Mouse (Mus musculus) kidney, embryonic 14.5 days (tissue): ENCODE results near the gene Zfp36. TPM values are rescaled to one million over a fixed set of nuclear protein-coding genes. Genes with fewer than 3 reads are reported as not detected.

Experiments used
- ATAC-seq: fragments of 200-750 bp; cut with Nextera tagmentation; 2 replicates; pipeline ENCODE4 v1.8.0; 2017; ENCODE audit warnings: moderate number of reproducible peaks, mild to moderate bottlenecking, moderate TSS enrichment, moderate library complexity; ENCODE audit not compliant: low FRiP score, low TSS enrichment
- H3K27ac ChIP-seq: fragments of 300-500 bp; sonication (generic); 2 replicates; pipeline ENCODE4 v1.5.1; 2014; ENCODE audit warnings: low read depth, mild to moderate bottlenecking, low read length, moderate library complexity, mixed read lengths
- H3K27me3 ChIP-seq: fragments of 300-500 bp; sonication (generic); 2 replicates; pipeline ENCODE4 v1.6.1; 2014; ENCODE audit warnings: mild to moderate bottlenecking, low read length; ENCODE audit not compliant: control insufficient read depth, insufficient read depth
- H3K36me3 ChIP-seq: fragments of 300-500 bp; sonication (generic); 2 replicates; pipeline ENCODE4 v1.6.1; 2014; ENCODE audit warnings: low read length, mixed read lengths; ENCODE audit not compliant: control insufficient read depth, insufficient read depth
- H3K4me1 ChIP-seq: fragments of 300-500 bp; sonication (generic); 2 replicates; pipeline ENCODE4 v1.6.1; 2014; ENCODE audit warnings: low read length, mixed read lengths; ENCODE audit not compliant: control insufficient read depth, insufficient read depth
- H3K4me2 ChIP-seq: fragments of 300-500 bp; sonication (generic); replicated peaks from 2 replicates; pipeline ENCODE4 v1.6.1; 2014; ENCODE audit warnings: low read depth, mild to moderate bottlenecking, low read length
- H3K4me3 ChIP-seq: fragments of 300-500 bp; sonication (generic); 2 replicates; pipeline ENCODE4 v1.5.1; 2014; ENCODE audit warnings: mild to moderate bottlenecking, low read length
- H3K9ac ChIP-seq: fragments of 300-500 bp; sonication (generic); 2 replicates; pipeline ENCODE4 v1.6.1; 2014; ENCODE audit warnings: low read depth, mild to moderate bottlenecking, low read length, moderate library complexity
- H3K9me3 ChIP-seq: fragments of 300-500 bp; sonication (generic); 2 replicates; pipeline ENCODE4 v1.6.1; 2016; ENCODE audit warnings: low read length; ENCODE audit not compliant: control insufficient read depth
- WGBS: fragments of 180-500 bp; shearing (Covaris S2); extraction: QIAGEN DNeasy Blood & Tissue Kit; methylation state at CpG from one replicate; pipeline ENCODE4 v1.1.7; 2014; 5-methylcytosine and 5-hydroxymethylcytosine counted together
- polyA plus RNA-seq: library from polyadenylated mRNA; unstranded; fragments of >200 nt; fragmentation: Nextera tagmentation; extraction: Ambion mirVana; gene quantifications from 2 replicates; pipeline ENCODE4 v1.2.1, GENCODE M21; 2014

The Zfp36 gene
- polyA plus RNA-seq, 1 experiment from 2014 or later, result 10.7 TPM

GRCm38 (mm10) chr7:28339213-28339917 lies 40.7 kb downstream of the Zfp36 start:
- Histone ChIP-seq H3K4me2 (peak overlapping the region; percentile 56), H3K4me1 (peaks cover 12% of the 10 kb centered on the region), H3K9me3 (no peaks in the 10 kb centered on the region), H3K4me3 (peak overlapping the region; percentile 77), H3K9ac (peak overlapping the region; percentile 83), H3K27ac (peak overlapping the region; percentile 82), H3K27me3 (no peaks in the 10 kb centered on the region), H3K36me3 (peaks cover 6% of the 10 kb centered on the region; the same call in 1 of the 2 replicates)
- no peak for ATAC-seq
- WGBS, result 76% methylated on average over 19 of the region's 19 CpGs

- Histone ChIP-seq H3K4me2 (peak within 1 kb of the TSS; percentile 86), H3K9ac (peak within 1 kb of the TSS; percentile 83), H3K27ac (peak within 1 kb of the TSS; percentile 82), H3K36me3 (peaks cover 6% of the 10 kb centered on the region; the same call in 1 of the 2 replicates), H3K9me3 (no peaks in the 10 kb centered on the region), H3K27me3 (no peaks in the 10 kb centered on the region), H3K4me3 (peak within 1 kb of the TSS; percentile 77), H3K4me1 (peaks cover 12% of the 10 kb centered on the region)
- peak; percentile 98 for ATAC-seq
- under 1% methylated on average over 77 of the region's 77 CpGs for WGBS
These were observed 41.7 kb downstream of the Zfp36 start, which contains the start of gene Supt5 for GRCm38 (mm10) chr7:28338108-28338998. Supt5 (minus strand) TSS chr7:28338746.

- H3K4me1 ChIP-seq, result peaks cover 6% of the 10 kb centered on the region; the same call in 1 of the 2 replicates
- no peaks in the 10 kb centered on the region for H3K27me3 ChIP-seq
- H3K9ac ChIP-seq, result no peak overlapping the region
- H3K4me2 ChIP-seq, result no peak overlapping the region
- WGBS, result 96% methylated on average over 2 of the region's 2 CpGs
- peaks cover 18% of the 10 kb centered on the region for H3K36me3 ChIP-seq
- H3K9me3 ChIP-seq, result no peaks in the 10 kb centered on the region
- no peak overlapping the region for H3K27ac ChIP-seq
- no peak overlapping the region for H3K4me3 ChIP-seq
- no peak for ATAC-seq
These were observed 44.6 kb downstream of the Zfp36 start for GRCm38 (mm10) chr7:28335471-28335870.

DNA sequence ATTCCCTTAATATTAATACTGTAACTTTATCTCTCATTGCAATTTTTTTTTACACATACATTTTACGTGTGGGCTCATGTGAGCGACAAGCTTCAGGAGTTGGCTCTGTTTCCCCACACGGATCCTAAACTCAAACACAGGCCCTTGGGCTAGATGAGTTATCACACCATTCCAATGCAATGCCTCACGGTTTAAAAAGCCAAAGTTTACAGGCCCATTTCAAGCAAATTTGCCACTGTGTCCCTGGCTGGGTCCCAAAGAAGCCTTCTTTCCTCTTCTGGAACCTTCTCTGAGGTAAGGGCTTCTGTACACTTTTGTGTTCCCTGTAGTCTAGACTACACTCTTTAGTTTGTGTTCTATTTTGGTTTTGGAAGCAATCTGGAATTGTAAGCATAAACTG lies 45.5 kb downstream of the Zfp36 start:
- H3K36me3 ChIP-seq, result peaks cover 26% of the 10 kb centered on the region
- no peak overlapping the region for H3K4me3 ChIP-seq
- H3K27ac ChIP-seq, result no peak overlapping the region
- peaks cover 6% of the 10 kb centered on the region; the same call in 1 of the 2 replicates for H3K4me1 ChIP-seq
- no peaks in the 10 kb centered on the region for H3K9me3 ChIP-seq
- H3K27me3 ChIP-seq, result no peaks in the 10 kb centered on the region
- no peak for ATAC-seq
- WGBS, result 94% methylated on average over 4 of the region's 4 CpGs
- no peak overlapping the region for H3K9ac ChIP-seq
- no peak overlapping the region for H3K4me2 ChIP-seq

DNA sequence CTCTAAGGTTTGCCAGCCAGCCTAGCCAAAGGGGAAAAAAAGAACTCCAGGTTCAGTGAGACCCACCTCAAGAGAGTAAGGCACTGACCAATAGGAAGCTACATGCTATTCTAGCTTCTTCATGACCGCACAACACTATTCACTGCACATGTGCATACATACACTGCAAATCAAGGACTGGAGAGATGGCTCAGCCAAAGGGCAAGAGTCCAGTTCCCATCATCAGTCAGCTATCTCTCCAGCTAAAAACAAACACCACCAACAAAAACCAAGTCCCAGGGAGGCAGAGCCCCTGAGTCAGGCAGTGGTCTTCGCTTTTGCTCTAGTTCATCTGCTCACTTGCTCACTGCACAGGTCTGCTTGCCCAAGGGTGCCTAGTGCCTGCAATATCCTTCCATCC lies 51.8 kb downstream of the Zfp36 start:
- no peak overlapping the region for H3K4me3 ChIP-seq
- peaks cover 76% of the 10 kb centered on the region for H3K36me3 ChIP-seq
- 94% methylated on average over 2 of the region's 2 CpGs for WGBS
- no peaks in the 10 kb centered on the region for H3K27me3 ChIP-seq
- no peak overlapping the region for H3K4me2 ChIP-seq
- no peaks in the 10 kb centered on the region for H3K4me1 ChIP-seq
- H3K9ac ChIP-seq, result no peak overlapping the region
- no peak for ATAC-seq
- no peak overlapping the region for H3K27ac ChIP-seq
- H3K9me3 ChIP-seq, result no peaks in the 10 kb centered on the region

Other genes starting within 250 kb of the Zfp36 start
- 57.0 and 85.8 TPM in 2 replicates for gene Fbl, start 210.5 kb downstream of the Zfp36 start, polyA plus RNA-seq
- gene Dyrk1b, start 200.8 kb downstream of the Zfp36 start, polyA plus RNA-seq, result 19.4 and 19.8 TPM in 2 replicates
- 2.4 and 7.4 TPM in 2 replicates for gene Eid2, start 112.4 kb downstream of the Zfp36 start, polyA plus RNA-seq
- 10.0 and 12.1 TPM in 2 replicates for gene Eid2b, start 102.5 kb downstream of the Zfp36 start, polyA plus RNA-seq
- gene Selenov, start 89.1 kb downstream of the Zfp36 start, polyA plus RNA-seq, result 0.26 TPM in 1 of 2 replicates, not detected in the other
- gene Dll3, start 78.0 kb downstream of the Zfp36 start, polyA plus RNA-seq, result 0.51 and 0.93 TPM in 2 replicates
- gene Timm50, start 68.2 kb downstream of the Zfp36 start, polyA plus RNA-seq, result 165 and 191 TPM in 2 replicates
- gene Supt5, start 41.5 kb downstream of the Zfp36 start, polyA plus RNA-seq, result 46.6 and 84.5 TPM in 2 replicates
- gene Rps16, start 29.6 kb downstream of the Zfp36 start, polyA plus RNA-seq, result 1,287 and 1,567 TPM in 2 replicates
- gene Plekhg2, start 7.7 kb downstream of the Zfp36 start, polyA plus RNA-seq, result 52.4 and 70.8 TPM in 2 replicates
- gene Med29, start 12.5 kb upstream of the Zfp36 start, polyA plus RNA-seq, result 54.5 and 68.8 TPM in 2 replicates
- 68.4 and 82.1 TPM in 2 replicates for gene Paf1, start 12.7 kb upstream of the Zfp36 start, polyA plus RNA-seq
- gene Gmfg, start 57.2 kb upstream of the Zfp36 start, polyA plus RNA-seq, result 11.8 and 17.9 TPM in 2 replicates
- gene Lrfn1, start 71.7 kb upstream of the Zfp36 start, polyA plus RNA-seq, result 3.2 and 4.9 TPM in 2 replicates
- gene Ifnl2, start 130.2 kb upstream of the Zfp36 start, polyA plus RNA-seq, result not detected in 2 replicates
- gene Ifnl3, start 142.6 kb upstream of the Zfp36 start, polyA plus RNA-seq, result not detected in 2 replicates
- not detected in 2 replicates for gene Sycn, start 160.6 kb upstream of the Zfp36 start, polyA plus RNA-seq
- gene Nccrp1, start 167.0 kb upstream of the Zfp36 start, polyA plus RNA-seq, result not detected in 2 replicates
- 33.3 and 34.9 TPM in 2 replicates for gene Samd4b, start 217.9 kb upstream of the Zfp36 start, polyA plus RNA-seq
- 48.3 and 60.7 TPM in 2 replicates for gene Pak4, start 217.9 kb upstream of the Zfp36 start, polyA plus RNA-seq